Mouse (Mus musculus) embryonic fibroblast, embryonic 13.5 days (primary cell): ENCODE measurements around the gene Rsph14.

Experiments used
- CTCF ChIP-seq: IDR thresholded peaks from 2 replicates; pipeline ENCODE4 v1.5.1; 2011; ENCODE audit warnings: mild to moderate bottlenecking, control low read depth, low read length, moderate library complexity, borderline replicate concordance; ENCODE audit not compliant: insufficient read depth
- POLR2A ChIP-seq: IDR thresholded peaks from 2 replicates; pipeline ENCODE4 v1.6.1; 2011; ENCODE audit warnings: low read depth, mild to moderate bottlenecking, control low read depth, low read length, moderate library complexity

- TF ChIP-seq POLR2A (no peak), CTCF (no peak)
Measured at GRCm38 (mm10) chr10:75020271-75020670, 12.1 kb downstream of the Rsph14 start.
